Mouse (Mus musculus): ENCODE measurements around the gene Naa16. TPM values are rescaled to one million over a fixed set of nuclear protein-coding genes. Genes with fewer than 3 reads are reported as not detected.

Gene Naa16
- polyA plus RNA-seq, 1 experiment from 2014 or later: 17.6 TPM

DNA sequence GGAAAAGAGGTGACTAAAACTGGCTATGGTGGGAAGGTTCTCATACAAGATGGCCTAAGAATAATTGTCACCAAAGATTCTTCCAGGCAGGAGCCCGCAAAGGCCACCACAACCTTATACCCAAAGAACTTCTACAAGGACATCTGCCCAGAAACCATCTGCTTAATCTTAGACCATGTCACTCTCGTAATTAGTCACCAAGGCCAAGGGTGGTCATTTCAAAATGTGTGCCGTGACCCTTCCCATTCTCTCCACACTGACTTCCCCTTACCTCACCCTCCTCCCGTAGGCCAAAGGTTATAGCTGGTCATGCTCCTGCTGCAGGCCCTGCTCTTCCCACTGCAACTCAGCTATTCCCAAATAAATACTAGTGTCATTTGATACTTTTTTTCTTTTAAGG is 111.7 kb downstream of the Naa16 start:
- H3K27me3 ChIP-seq (ENCODE audit: insufficient read depth, low read length): no peaks in the 10 kb centered on the region
- H3K36me3 ChIP-seq (replicated peaks; ENCODE audit: insufficient read depth, low read length): no peaks in the 10 kb centered on the region
- H3K4me2 ChIP-seq (ENCODE audit: low read depth, low read length): no peak overlapping the region
- H3K27ac ChIP-seq (ENCODE audit: low read depth): no peak overlapping the region
- DNase-seq: no peak
- TF ChIP-seq EP300 (IDR thresholded peaks at IDR 0.05; ENCODE audit: low read depth) (no peak), CTCF (IDR thresholded peaks at IDR 0.05; ENCODE audit: low read depth) (no peak)
- H3K9ac ChIP-seq (replicated peaks): no peak overlapping the region
- no peak overlapping the region for H3K4me3 ChIP-seq (ENCODE audit: low read depth, low read length)
- H3K4me1 ChIP-seq (ENCODE audit: insufficient read depth): no peaks in the 10 kb centered on the region
- no peak for ATAC-seq
- 82% methylated on average over 4 of the region's 4 CpGs for WGBS (ENCODE audit: insufficient replicate concordance)
- no peaks in the 10 kb centered on the region for H3K9me3 ChIP-seq (ENCODE audit: low read length)

DNA sequence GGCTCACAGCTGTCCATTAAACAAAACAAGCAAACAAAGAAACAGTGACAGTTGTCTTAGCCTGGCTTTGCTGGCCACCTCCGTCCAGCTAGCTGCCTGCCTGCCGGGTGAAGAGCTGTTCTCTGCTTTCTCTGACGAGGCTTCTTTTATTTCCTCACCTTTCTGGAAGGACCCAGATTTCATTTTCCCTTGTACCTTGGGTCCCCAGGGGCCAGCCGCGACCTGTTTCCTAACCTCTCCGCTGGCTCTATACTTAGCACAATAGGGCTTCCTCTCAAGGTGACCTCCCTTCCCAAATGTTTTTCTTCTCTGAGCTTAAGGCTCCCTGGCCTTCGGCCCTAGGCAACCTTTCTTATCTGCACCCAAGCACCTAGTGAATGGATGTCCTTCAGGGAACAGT is 112.7 kb downstream of the Naa16 start:
- no peak for ATAC-seq
- 49% methylated on average over 7 of the region's 7 CpGs for WGBS (ENCODE audit: insufficient replicate concordance)
- Histone ChIP-seq H3K4me2 (ENCODE audit: low read depth, low read length) (no peak overlapping the region), H3K4me1 (ENCODE audit: insufficient read depth) (0 out of 2 replicates have a peak, but pooled peaks cover 2% of the 10 kb centered on the region), H3K4me3 (ENCODE audit: low read depth, low read length) (no peak overlapping the region), H3K27ac (ENCODE audit: low read depth) (no peak overlapping the region), H3K27me3 (ENCODE audit: insufficient read depth, low read length) (no peaks in the 10 kb centered on the region), H3K36me3 (replicated peaks; ENCODE audit: insufficient read depth, low read length) (no peaks in the 10 kb centered on the region), H3K9me3 (ENCODE audit: low read length) (no peaks in the 10 kb centered on the region), H3K9ac (replicated peaks) (no peak overlapping the region)
- TF ChIP-seq CTCF (IDR thresholded peaks at IDR 0.05; ENCODE audit: low read depth): no peak
- TF ChIP-seq EP300 (IDR thresholded peaks at IDR 0.05; ENCODE audit: low read depth): no peak
- no peak for DNase-seq

DNA sequence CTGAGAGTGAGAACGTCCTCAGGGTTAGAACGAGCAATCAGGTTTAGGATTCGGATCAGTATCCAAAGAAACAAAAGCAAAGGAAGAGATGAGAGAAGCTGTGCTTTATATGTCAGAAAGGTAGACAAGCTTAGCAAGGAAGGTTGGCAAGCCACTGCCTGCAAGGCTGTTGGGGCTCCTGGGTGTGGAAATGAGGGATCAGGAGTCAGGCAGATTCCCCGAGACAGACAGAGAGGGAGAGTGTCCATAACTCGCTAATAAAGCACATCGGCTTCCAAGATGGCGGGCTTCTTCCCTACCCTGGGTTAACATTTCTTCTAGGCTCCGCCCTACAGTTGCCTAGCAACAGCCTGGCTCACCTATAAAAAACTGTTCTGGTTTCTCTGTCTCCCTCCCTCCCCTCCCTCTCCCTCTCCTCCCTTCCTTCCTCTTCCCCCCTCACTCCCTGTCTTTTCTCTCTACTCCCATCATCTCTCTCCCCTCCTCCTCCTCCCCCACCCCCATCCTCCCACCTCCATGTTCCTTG is 114.6 kb downstream of the Naa16 start:
- ATAC-seq: no peak
- Histone ChIP-seq H3K4me3 (ENCODE audit: low read depth, low read length) (no peak overlapping the region), H3K4me2 (ENCODE audit: low read depth, low read length) (no peak overlapping the region), H3K36me3 (replicated peaks; ENCODE audit: insufficient read depth, low read length) (no peaks in the 10 kb centered on the region), H3K9ac (replicated peaks) (no peak overlapping the region), H3K4me1 (ENCODE audit: insufficient read depth) (peaks cover 2% of the 10 kb centered on the region; the same call in 1 of the 2 replicates), H3K27me3 (ENCODE audit: insufficient read depth, low read length) (no peaks in the 10 kb centered on the region), H3K9me3 (ENCODE audit: low read length) (no peaks in the 10 kb centered on the region), H3K27ac (ENCODE audit: low read depth) (no peak overlapping the region)
- TF ChIP-seq EP300 (IDR thresholded peaks at IDR 0.05; ENCODE audit: low read depth) (no peak), CTCF (IDR thresholded peaks at IDR 0.05; ENCODE audit: low read depth) (no peak)
- 85% methylated on average over 8 of the region's 8 CpGs for WGBS (ENCODE audit: insufficient replicate concordance)
- no peak for DNase-seq

DNA sequence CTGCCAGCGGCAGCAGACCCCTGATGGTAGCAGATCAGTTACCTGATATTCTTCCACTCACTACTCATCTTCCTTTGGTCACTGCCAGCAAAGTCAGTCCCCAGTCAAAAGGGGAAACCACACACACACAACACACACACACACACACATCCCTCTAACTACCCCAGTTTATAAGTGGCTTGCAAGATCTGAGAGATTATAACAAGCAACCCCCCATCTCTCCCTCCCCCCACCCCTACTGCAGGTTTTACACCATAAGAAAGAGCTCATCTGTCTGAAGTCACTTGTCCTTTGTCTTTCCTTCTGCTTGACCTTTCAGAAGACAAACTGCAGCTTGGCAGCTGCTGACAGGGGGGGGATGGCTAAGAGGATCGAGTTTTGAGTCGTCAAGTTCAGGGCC is 115.1 kb downstream of the Naa16 start:
- DNase-seq: no peak
- no peaks in the 10 kb centered on the region for H3K9me3 ChIP-seq (ENCODE audit: low read length)
- H3K4me3 ChIP-seq (ENCODE audit: low read depth, low read length): no peak overlapping the region
- 58% methylated on average over 3 of the region's 3 CpGs for WGBS (ENCODE audit: insufficient replicate concordance)
- H3K36me3 ChIP-seq (replicated peaks; ENCODE audit: insufficient read depth, low read length): no peaks in the 10 kb centered on the region
- no peak overlapping the region for H3K27ac ChIP-seq (ENCODE audit: low read depth)
- TF ChIP-seq EP300 (IDR thresholded peaks at IDR 0.05; ENCODE audit: low read depth) (no peak), CTCF (IDR thresholded peaks at IDR 0.05; ENCODE audit: low read depth) (no peak)
- H3K4me1 ChIP-seq (ENCODE audit: insufficient read depth): peaks cover 2% of the 10 kb centered on the region; the same call in 1 of the 2 replicates
- H3K27me3 ChIP-seq (ENCODE audit: insufficient read depth, low read length): no peaks in the 10 kb centered on the region
- no peak overlapping the region for H3K9ac ChIP-seq (replicated peaks)
- ATAC-seq: no peak
- no peak overlapping the region for H3K4me2 ChIP-seq (ENCODE audit: low read depth, low read length)

Other genes with a start within 250 kb of the Naa16 start
- not detected in 2 replicates for gene Zfp957, start 143.4 kb downstream of the Naa16 start, polyA plus RNA-seq (2015; fragmentation: Nextera tagmentation; extraction: Ambion mirVana)
- 98.4 and 102 TPM in 2 replicates for gene Rgcc, start 89.1 kb downstream of the Naa16 start, polyA plus RNA-seq (2015; fragmentation: Nextera tagmentation; extraction: Ambion mirVana)
- 5.4 and 5.6 TPM in 2 replicates for gene Mtrf1, start 7.0 kb upstream of the Naa16 start, polyA plus RNA-seq (2015; fragmentation: Nextera tagmentation; extraction: Ambion mirVana)
- gene Kbtbd7, start 35.7 kb upstream of the Naa16 start, polyA plus RNA-seq (2015; fragmentation: Nextera tagmentation; extraction: Ambion mirVana): 2.6 and 3.0 TPM in 2 replicates
- gene Kbtbd6, start 61.1 kb upstream of the Naa16 start, polyA plus RNA-seq (2015; fragmentation: Nextera tagmentation; extraction: Ambion mirVana): 1.8 and 2.4 TPM in 2 replicates
- 9.0 and 11.0 TPM in 2 replicates for gene Elf1, start 90.4 kb upstream of the Naa16 start, polyA plus RNA-seq (2015; fragmentation: Nextera tagmentation; extraction: Ambion mirVana)
- gene Wbp4, start 90.7 kb upstream of the Naa16 start, polyA plus RNA-seq (2015; fragmentation: Nextera tagmentation; extraction: Ambion mirVana): 15.1 and 16.2 TPM in 2 replicates
- 33.2 and 33.5 TPM in 2 replicates for gene Sugt1, start 196.9 kb upstream of the Naa16 start, polyA plus RNA-seq (2015; fragmentation: Nextera tagmentation; extraction: Ambion mirVana)

All from liver, postnatal 0 days (tissue).